Mouse (Mus musculus) thymus, adult 2 months (tissue): ENCODE results near the gene Ttc39a.

Source experiments
- CTCF ChIP-seq: fragments of 200-500 bp; IDR thresholded peaks from 2 replicates; pipeline ENCODE4 v1.5.1; 2012; ENCODE audit warnings: mild to moderate bottlenecking, control low read depth, low read length, moderate library complexity, borderline replicate concordance; ENCODE audit not compliant: control insufficient read depth, poor library complexity, insufficient read depth; ENCODE audit errors: extremely low read depth
- POLR2A ChIP-seq: fragments of 200-500 bp; IDR thresholded peaks from 2 replicates; pipeline ENCODE4 v1.6.1; 2012; ENCODE audit warnings: mild to moderate bottlenecking, low read length, control low read depth, moderate library complexity; ENCODE audit not compliant: control insufficient read depth, poor library complexity, insufficient read depth; ENCODE audit errors: extremely low read depth

GRCm38 (mm10) chr4:109419017-109419416 lies 12.6 kb downstream of the Ttc39a start:
- TF ChIP-seq POLR2A, result no peak
- TF ChIP-seq CTCF, result no peak
